Mouse (Mus musculus): ENCODE results near the gene Abcg5.

Abcg5 gene

DNA sequence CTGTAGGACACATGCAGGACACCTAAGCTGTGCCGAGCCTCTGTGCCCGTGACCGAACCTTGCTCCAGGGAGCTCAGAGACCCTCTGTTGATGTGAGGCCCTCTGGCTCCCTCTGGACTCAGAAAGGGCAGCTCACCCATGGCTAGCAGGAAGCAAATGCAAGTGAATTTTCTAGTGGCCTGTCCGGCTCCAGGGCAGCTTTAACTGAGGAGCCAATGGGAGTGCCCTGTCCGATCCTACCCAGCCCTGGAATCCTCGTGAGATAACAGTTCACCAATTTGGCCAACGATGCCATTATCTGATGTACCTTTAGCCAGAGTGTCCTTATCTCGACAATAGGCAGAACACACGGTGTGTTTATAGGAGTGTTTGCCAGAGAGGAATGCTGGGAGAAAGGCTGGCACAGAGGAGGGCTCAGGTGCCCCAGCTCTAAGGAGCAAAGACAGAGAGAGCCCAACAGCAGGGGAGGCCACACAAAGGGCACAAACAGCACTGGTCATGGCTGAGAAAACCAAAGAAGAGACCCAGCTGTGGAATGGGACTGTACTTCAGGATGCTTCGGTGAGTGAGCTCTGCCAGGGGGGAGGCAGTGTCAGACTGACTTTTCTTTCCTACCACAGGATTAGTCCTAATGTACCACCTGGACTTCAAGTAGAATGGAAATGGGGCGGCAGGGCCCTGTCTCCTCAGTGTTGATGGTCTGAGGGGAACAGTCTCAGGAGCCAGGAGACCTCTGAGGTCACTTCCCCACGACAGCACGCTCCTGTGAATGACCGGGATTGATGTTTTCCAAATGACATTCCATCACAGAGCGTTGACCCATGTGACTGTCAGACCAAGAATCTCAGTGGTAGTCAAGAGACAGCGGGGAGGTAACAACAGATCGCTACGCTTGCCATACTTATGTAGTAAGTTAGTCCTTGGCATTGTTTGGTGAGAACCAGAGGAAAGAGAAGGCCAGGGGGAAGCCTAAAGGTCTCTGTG, at the start of gene Abcg5:
TSS of gene Abcg5 (minus strand) at position 278 of the 984 bp plus-strand sequence.
- DNase-seq = no peak

GRCm38 (mm10) chr17:84732612-84733011, 49.8 kb upstream of the Abcg5 start:
- no peak for DNase-seq

- DNase-seq = no peak
Measured at GRCm38 (mm10) chr17:84731361-84731760, 48.5 kb upstream of the Abcg5 start.

DNA sequence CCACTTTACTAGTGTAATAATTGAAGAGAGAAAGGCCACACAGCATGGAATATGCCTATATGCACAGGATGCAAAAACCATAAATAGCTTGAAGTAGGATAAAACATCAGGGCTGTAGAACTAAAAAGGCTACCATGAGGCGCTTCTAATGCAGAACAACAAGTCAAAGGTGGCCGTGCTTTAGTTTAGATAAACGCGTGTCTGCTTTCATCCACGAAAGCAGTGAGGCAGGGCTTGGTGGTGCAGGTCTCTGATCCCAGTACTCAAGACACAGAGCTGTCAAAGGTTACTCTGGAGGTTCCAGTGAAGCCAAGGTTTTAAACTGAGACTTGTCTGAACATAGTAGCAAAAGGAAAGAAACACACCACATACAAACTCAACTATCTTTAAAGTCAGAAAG, 46.3 kb upstream of the Abcg5 start:
- DNase-seq = no peak

- no peak for DNase-seq
Measured at GRCm38 (mm10) chr17:84728201-84728911, 45.5 kb upstream of the Abcg5 start.

- DNase-seq = no peak
Measured at GRCm38 (mm10) chr17:84725163-84725562, 42.4 kb upstream of the Abcg5 start.

GRCm38 (mm10) chr17:84724028-84724427, 41.2 kb upstream of the Abcg5 start:
- DNase-seq = no peak

GRCm38 (mm10) chr17:84719105-84719504, 36.3 kb upstream of the Abcg5 start:
- DNase-seq = no peak

- no peak for DNase-seq
Measured at GRCm38 (mm10) chr17:84717416-84717815, 34.6 kb upstream of the Abcg5 start.

DNA sequence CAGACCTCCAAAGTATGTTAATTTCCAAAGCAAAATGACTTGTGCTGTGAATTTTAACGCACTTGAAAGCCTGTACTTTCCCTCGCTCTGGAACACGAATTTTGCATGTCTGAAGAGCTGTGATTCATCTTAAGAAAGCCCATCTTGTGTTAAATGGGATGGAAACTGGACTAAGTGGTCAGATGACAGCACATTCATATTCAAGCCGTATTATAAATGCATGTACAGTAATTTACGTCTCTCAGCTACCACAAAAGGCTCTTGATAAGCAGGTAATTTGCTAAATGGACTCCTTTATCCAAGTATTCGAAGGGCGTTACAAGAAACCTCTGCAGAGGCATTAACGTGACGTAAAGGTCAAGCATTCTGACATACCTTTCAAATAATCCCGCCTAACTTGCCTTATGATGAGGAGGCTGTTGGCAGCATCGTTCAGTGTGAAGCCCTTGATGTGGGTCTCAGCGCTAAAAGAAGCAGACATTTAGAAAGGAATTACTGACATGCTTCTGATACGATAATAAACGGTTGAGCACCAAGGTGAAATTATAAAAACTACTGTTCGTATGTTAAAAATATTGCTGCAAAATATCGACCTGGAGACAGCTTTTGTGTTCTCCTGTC, 33.6 kb upstream of the Abcg5 start:
- no peak for DNase-seq

GRCm38 (mm10) chr17:84714930-84715329, 32.1 kb upstream of the Abcg5 start:
- no peak for DNase-seq

DNA sequence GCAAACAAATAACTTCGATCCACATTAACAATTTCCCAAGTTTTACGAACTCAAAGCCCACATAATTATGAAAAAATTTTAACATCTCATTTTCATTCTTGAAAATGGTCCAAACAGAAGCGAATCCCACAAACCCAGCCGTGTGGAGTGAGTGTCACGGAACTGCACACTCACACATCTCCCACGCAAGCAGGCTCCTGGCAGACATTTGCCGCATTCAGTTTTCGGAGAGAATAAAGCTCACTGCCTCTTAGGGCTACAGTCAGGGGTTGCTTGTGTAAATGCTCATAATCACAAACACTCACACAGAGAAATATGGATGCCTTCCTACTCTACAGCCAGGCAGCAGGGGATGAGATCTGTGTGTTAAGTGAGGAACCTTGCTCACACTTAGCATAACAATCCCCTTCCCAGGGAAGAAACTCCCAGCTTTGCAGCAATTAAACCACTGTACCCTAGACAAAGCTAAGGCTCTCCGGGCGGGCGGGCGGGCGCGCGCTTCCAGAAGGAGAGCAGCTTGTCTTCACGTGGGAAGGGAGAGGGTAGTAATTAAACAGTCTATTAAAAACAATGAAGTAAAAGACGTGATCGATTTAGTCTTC, 30.9 kb upstream of the Abcg5 start:
- DNase-seq = no peak

GRCm38 (mm10) chr17:84709403-84709851, 26.6 kb upstream of the Abcg5 start:
- no peak for DNase-seq

GRCm38 (mm10) chr17:84708818-84709217, 26.0 kb upstream of the Abcg5 start:
- DNase-seq = no peak

DNA sequence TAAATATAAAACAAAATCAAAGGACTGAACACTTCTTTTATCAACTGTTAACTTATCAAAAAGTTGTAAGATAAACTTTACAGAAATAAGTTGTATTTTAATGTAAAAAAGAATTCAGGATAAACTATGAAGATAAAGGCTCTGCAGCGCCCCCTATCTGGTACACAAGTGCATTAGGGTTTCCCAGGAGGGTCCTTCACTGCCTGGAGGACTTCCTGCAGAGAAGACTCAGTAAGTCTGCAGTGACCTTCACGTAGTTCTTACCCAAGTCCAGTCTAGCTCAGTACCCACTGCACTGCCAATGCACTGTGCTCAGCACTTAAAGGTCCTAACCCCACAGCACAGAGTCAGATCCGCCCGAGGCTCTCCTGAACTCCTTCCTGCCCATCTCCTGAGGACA, 24.6 kb upstream of the Abcg5 start:
- DNase-seq = no peak

GRCm38 (mm10) chr17:84698727-84699126, 15.9 kb upstream of the Abcg5 start:
- DNase-seq = peak; percentile 27

DNA sequence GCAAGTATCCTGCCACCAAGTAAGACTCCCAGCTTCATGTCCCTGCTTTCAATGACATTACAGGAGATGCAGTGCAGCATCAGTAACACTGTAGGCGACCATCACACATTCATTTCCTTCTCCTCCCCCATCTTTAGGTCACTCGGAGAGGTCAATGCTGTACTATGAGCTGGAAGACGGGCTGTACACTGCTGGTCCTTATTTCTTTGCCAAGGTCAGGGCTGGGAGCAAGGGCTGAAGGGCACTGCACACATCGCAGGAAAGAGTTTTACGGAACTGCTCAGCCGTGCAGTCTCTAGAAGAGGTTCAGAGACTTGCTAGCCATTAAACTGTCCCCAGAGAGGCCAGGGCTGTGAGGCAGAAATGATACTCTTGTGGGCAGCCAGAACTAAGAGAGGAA, 13.7 kb upstream of the Abcg5 start:
- no peak for DNase-seq

DNA sequence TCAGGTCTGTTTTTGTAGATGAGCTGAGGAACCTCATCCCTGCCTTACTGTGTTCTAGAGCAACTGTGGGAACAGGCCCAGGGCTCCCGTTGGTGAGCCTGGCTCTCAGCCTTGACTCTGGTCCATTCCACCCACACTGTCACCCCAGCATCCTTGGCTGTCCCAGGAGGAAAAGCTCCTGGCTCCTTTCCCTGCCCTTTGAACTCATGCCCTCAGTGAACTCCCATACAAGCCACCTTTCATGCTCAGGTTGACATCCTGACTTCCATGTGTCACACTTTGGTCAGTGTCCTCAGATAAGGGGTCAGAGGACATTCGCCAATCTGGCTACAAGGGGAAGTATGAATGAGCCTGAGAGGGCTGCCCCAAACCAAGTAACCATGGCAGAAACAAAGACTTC, 10.9 kb upstream of the Abcg5 start:
- no peak for DNase-seq

DNA sequence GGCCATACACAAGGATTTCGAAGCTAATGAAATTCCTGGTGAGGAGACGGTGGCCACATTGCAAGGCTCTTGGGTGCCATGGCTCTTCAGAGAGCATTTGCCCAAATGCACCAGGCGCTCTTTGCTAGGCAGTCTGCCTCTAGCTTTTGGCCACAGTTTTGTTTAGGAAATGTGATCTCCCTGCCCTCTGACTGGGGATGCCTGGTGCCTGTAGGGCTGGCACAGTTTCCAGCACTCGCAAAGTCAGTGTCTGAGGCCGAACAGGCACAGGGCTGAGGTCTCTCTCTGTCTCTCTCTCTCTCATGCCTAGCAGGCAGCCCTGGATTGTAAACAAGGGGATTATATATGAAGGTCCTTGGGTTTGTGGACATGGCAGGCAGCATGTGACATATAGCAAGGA, 7.3 kb upstream of the Abcg5 start:
- no peak for DNase-seq

DNA sequence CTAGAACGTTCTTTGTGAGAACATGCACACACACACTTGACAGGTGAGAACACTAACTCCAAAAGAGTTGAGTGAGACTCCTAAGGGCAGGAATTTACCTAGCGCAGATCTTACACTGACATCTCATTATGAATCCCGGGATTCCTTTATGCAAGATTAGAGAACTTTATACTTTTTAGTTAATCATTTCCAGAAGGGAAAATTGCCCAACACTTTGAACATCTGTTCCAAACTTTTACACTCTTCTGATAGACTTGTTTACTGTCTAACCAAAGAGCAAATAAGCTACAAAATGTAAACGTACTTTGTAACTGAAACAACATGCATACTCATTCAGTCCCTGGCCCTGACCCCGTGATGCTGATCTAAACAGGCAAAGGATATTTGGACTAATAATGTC, 6.5 kb upstream of the Abcg5 start:
- DNase-seq = no peak

- DNase-seq = no peak
Measured at GRCm38 (mm10) chr17:84688834-84689233, 6.0 kb upstream of the Abcg5 start.

- DNase-seq = no peak
Measured at GRCm38 (mm10) chr17:84687994-84688393, 5.2 kb upstream of the Abcg5 start.

GRCm38 (mm10) chr17:84685286-84685685, 2.5 kb upstream of the Abcg5 start:
- no peak for DNase-seq

Measured in cerebellum, adult 11-12 months (tissue).